Mouse (Mus musculus) T-helper 2 cell (primary cell): Measurements from ENCODE around the gene Tanc2.

ENCODE experiments used
- in situ Hi-C: fragments of 300-600 bp; cut with MboI, MseI; formaldehyde crosslinking; loops from one replicate; pipeline ENCODE4 v1.15.1; 2025; ENCODE audit warnings: high pct_unique_total_duplicates

Gene Tanc2

DNA sequence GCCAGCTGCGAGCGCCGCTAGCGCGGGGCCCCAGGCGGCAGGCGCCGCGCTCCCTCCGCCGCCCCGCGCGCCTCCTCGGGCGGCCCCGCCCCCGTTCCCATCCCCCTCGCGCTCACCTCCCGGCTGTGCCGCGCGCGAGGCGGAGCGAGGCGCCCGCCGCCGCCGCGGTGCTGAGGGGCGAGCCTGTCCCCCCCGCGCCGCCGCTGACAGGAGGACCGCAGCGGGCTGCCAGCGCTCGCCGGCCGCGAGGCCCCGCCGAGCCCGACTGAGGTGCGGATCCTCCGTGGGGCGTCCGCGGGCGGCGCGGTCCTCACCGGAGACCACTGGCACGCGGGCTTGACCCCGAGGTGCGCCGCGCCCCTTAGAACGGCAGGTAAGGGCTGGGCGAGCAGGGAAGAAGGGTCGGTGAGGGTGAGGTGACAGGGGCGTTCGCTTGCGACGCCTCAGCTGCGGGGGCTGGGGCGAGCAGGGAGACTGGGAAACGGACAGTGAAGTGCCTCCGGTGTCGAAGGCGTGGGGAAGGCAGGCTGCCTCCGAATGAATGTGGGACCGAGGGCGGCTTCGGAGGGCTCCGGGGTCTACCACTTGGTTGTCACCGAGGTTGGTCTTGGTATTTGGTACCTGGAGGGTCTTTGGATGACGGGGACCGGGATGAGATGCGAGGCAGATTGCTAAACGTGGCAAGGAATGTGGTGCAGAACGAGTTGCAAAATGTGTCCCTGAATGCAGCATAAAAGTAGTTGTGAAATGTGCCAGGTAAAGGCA lies at the start of gene Tanc2:
Tanc2 (plus strand) TSS at position 110 of the 765 bp plus-strand sequence.
- in situ Hi-C loops = loop anchor here (5.0 kb wide), 1 partner anchor 228 kb away; no protein-coding TSS in a partner anchor

DNA sequence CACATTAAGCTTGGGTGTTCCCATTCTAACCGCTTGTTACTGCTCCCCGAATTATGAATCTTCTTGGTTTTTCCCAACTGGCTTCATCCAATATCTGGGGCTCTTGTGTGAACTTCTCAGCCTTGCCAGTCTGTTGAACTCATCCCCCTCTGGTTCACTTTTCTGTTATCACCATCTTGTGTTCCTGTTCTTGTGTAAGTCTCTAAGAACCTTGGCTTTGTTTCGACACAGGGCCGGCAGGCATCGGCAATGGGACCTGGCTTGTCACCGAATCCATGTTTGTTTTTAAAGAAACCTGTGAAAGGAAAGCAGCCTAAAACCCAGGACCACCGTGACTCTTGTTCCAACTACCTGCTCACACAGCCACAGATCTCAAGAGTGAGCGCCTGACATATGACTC lies 49.0 kb upstream of the Tanc2 start:
- in situ Hi-C loops = no loop called here

GRCm38 (mm10) chr11:105541366-105541765 lies 48.4 kb upstream of the Tanc2 start:
- in situ Hi-C loops = no loop called here

DNA sequence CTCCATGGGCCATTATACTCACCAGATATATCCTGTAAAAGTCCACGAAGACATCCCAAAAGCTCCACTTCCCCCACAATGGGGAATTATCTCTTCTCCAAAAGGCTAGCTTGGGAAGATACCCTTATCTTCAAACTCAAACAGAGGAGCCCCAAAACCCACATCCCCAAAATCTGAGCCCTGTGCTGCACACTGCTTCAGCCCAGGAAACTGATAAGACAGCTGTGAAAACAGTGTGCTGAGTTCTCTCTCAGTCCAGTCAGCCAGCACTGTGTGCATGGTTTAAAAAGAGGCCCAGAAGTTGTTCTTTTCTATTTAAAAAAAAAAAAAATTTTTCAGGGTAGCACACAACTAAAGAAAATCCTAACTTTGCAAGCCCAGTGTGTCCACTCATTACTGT lies 47.7 kb upstream of the Tanc2 start:
- in situ Hi-C loops = no loop called here

- in situ Hi-C loops = no loop called here
These were observed 44.0 kb upstream of the Tanc2 start for GRCm38 (mm10) chr11:105545801-105546200.

GRCm38 (mm10) chr11:105546393-105546792 lies 43.4 kb upstream of the Tanc2 start:
- in situ Hi-C loops = no loop called here

- in situ Hi-C loops = no loop called here
These were observed 41.4 kb upstream of the Tanc2 start for GRCm38 (mm10) chr11:105548383-105548782.

DNA sequence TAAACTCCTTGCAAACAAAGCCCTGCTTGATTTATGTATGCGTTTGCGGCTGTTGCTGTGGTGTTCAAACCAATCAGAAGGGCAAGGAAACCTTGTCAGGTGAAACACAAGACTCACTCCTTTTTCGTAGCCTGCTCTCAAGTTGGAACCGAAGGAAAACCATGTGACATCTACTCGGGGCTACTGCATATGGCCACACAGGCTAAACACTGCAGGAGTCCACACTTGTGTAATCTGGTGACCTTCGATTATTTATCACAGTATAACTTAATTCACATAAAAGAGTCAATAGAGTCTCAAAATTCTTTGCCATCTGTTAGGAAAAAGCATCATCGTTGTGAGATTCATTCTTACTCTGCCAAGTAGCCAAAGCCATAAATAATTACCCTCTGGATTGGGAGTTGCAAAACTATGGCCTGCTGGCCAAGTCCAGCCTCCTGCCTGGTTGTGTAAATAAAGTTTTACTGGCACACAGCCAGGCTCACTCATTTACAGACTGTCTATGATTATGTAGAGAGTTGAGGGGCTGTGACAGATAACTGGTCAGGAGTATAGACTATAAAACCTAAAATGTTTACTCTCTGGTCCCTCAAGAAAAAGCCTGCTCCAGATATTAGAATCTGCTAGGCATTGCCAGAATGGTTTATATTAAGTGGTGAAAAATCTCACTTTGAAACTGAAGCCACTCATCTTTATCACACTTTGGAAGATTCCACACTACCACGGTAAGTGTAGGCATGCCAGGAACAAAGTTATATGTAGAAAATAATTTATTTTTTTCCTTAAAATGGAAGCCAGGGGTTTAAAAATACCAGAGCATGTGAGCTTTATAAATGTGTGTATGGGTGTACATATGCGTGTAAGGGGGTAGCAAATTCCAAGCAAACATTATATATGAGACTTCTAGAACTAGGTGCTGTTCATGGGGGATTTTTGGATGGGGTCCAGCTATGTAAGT lies 40.3 kb upstream of the Tanc2 start:
- in situ Hi-C loops = no loop called here

- in situ Hi-C loops = no loop called here
These were observed 32.5 kb upstream of the Tanc2 start for GRCm38 (mm10) chr11:105557285-105557684.

DNA sequence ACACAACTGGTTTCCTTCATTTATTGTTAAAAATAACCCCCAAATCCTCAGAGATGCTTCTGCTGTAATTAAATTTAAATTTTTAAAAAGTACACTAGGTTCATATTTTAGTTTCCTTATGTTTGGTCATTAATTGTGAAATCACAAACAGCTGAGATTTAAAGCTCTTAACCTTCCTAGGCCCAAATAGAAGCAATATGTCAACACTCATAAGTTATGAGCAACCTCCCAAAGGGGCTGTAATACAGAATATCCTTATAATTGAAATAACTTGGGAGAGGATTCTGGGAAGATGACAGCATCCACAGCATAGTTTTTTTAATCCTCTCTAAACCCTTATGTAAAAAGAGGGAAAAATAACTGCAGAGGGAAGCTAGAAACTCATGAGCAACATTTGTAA lies 31.7 kb upstream of the Tanc2 start:
- in situ Hi-C loops = no loop called here

DNA sequence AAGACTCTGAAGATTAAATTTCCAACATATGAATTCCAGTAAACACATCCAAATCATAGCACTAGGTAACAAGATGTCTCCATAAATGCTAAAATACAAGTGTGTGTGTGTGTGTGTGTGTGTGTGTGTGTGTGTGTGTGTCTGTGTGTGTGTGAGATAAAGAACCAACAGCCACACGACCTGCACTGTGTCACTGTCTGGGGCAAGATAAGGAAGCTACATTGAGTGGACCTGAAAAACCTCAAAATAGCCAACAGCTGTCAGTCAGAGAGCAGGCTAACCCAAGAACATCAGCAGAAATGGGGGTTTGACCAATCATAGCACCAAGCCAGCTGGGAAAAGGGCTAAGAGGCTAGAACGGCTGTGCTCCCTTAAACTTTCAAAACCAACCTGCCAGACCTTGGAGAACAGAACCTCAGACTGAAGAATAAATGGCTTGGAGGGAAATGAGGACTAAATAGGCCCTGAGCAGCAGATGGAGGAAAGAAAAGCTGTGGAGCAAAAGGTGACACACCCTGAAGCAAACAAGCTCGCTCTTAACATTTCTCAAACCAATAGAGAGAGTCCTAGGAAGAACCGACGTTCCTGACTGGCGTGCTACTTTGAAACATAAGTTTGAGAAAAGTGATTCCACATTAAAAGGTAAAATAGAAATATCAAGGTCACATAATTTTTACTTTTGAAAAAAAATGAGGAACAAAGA lies 30.8 kb upstream of the Tanc2 start:
- in situ Hi-C loops = no loop called here

DNA sequence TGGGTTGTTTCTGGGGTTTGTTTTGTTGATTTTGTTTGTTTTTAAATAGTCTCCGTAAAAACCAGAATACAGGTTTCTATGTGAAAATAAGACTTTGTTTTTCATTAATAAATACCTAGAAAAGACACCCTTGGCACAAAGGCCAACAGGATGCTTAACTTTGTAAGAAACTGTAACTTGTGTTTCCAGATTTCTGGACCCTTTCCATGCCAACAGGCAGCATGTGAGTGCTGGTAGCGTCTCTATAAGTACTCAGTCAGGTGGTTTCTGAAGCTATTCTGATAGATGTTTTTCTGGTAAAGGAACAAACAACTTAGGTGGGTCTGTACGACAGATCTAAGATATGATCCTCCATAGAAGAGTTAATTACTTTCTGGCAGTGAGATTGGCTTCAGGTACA lies 26.2 kb upstream of the Tanc2 start:
- in situ Hi-C loops = no loop called here

- in situ Hi-C loops = no loop called here
These were observed 22.6 kb upstream of the Tanc2 start for GRCm38 (mm10) chr11:105567221-105567641.

DNA sequence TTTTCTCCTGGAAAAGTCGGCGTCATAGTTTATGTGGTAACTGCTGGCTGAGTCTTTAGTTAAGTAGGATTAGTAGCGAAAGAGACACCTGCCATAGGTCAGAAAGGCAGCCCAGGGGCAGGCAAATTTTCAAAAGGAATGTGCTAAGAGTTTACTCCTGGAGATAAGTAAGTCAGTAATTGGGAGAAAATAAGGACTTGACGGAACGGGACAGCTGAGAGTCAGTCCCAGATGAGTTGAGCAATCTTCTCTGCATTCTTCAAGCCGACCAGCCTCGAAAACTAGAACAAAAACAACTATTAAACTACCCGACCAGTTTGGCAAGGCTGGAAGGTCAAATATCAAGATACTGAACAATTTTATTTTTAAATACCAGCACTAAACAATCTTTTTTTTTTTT lies 17.8 kb upstream of the Tanc2 start:
- in situ Hi-C loops = no loop called here

DNA sequence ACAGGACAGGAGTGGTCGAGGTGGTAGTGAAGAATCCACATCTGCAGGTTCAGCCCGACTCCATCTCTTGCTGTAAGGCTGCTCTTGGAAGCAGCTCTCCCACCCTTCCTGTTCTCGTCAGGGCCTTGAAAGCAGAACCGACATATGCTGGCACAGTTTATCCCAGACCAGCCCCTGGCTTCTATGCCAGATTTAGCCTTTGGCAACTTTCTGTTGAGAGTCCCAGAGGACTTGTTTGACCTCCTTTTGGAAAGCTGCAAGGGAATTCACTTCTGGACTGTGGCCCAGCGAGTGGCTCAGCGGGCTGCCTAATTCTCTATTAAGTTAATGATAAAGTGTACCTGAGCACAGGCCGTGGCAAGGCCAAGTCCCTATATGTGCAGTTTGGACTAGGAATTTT lies 15.5 kb upstream of the Tanc2 start:
- in situ Hi-C loops = no loop called here

- in situ Hi-C loops = no loop called here
These were observed 12.6 kb upstream of the Tanc2 start for GRCm38 (mm10) chr11:105577211-105577610.

- in situ Hi-C loops = no loop called here
These were observed 7.8 kb upstream of the Tanc2 start for GRCm38 (mm10) chr11:105582020-105582419.

DNA sequence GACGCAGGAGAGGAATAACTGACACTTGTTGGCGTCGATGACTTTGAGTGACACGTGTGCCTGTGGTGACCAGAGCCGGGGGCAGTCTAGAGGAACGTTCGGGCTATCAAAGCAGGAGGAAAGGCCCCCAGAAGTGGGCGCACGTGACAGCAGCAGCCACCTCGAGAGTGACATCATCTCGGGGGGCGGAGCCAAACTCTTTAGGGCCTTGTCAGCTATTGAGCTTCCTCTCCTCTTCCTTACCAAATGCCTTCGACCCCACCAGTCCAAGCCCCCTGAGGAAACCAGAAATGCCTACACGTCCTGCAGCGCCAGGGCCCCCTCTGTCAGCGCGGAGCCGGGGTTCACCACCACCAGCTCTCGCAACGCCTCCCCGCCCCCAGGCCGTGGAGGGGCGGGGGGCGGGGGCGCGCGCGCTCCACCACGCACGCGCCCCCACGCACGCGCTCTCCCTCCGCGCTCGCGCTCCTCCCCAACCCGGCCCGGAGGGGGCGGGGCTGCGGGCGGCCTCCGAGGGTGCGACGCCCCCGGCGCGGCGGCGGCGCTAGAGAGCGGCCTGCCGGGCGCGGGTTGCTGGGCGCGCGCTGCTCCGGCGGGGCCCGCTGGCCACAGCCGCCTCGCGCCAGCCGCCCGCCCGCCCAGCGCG lies 432 bp upstream of the Tanc2 start:
- in situ Hi-C loops = no loop called here

DNA sequence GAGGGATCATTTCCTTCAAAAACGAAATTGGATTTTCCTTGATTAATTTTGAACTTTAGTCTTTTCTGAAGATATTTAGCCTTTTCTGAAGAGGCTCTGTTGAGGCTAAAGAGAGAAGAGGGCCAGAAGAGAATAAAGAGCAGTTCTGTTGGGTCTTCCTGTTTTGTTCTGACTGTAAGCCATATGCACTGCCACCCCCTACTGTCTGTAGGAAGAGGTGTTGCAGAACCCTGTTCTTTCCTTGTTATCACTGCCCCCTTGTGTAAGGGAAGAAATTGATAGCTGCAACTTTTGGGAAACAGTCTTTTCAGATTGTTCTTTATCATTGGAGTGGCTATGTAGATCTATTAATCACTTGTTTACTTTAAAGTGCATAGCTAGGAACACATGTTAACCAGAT lies 2.1 kb downstream of the Tanc2 start:
- in situ Hi-C loops = loop anchor here (5.0 kb wide), 1 partner anchor 230 kb away; no protein-coding TSS in a partner anchor

- in situ Hi-C loops = no loop called here
These were observed 12.4 kb downstream of the Tanc2 start for GRCm38 (mm10) chr11:105602177-105602576.

DNA sequence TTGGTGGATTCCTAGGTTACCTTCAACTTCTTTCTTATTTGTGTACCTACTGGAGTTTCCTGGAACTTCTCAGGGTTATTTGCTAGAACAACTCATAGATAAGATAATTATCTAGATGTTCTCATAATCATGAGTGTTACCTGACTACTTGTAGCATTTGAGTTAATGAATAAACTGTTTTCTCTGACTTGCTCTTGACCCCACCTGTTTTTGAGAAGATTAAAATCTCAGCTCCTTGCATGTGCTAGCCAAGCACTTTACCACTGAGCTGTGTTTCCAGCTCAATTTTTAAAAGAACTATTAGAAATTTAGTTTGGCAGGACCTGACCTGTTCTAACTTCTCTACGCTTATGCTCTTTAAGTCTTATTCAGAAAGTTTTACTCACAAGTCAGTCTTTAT lies 36.4 kb downstream of the Tanc2 start:
- in situ Hi-C loops = no loop called here
